Mouse (Mus musculus) adrenal gland, postnatal 4 days (tissue): ENCODE measurements around the gene Lcmt1. TPM values are rescaled to one million over a fixed set of nuclear protein-coding genes. Genes with fewer than 3 reads are reported as not detected.

ENCODE experiments used
- DNase-seq, 2 experiments: peaks; one replicate each; pipeline ENCODE4 v3.0.0; 2021 to 2022; ENCODE audit warnings: low spot score in 2 of 2, mixed read lengths in 2 of 2
- total RNA-seq, 2 experiments: library from RNA; stranded (reverse); gene quantifications; 2 replicates each; pipeline ENCODE4 v1.2.3; 2021

Gene Lcmt1
- total RNA-seq, 2 experiments from 2014 or later = 34.0 to 35.7 TPM

DNA sequence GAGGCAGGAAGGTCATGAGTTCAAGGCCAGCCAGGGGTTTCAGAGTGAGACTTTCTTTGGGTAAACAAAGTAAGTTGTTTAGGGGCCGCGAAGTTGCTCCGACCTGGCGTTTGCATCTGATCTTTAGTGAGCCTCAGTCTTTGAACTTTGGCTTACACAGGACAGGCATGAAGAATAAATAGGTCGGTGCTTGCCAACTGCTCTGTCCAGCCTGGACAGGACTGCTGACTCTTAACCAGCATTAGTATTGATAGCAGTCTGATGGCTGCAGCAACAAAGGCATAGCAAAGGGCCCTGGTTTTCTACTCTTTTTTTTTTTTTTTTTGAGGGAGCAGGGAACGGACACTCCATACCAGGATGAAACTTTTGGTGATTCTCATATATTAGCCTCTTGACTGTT, 83.0 kb downstream of the Lcmt1 start:
- no peak for DNase-seq

DNA sequence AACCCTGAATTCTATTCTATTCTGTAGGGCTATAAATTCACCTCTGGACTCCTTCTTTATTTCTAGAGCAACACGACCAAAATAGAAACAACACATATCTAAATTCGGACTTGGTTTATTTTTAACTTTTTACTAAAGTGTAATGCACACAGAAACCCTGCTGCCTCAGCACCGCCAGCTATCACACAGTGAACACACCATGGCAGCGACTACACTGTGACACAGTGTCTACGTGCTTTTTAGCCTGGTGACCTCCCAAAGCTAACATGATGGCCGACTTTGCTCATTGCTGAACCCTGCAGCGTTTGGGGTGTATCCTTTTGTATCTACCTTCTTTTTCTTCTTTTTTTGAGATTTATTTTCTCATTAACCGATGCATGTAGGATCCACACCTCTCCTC, 83.5 kb downstream of the Lcmt1 start:
- DNase-seq = no peak

DNA sequence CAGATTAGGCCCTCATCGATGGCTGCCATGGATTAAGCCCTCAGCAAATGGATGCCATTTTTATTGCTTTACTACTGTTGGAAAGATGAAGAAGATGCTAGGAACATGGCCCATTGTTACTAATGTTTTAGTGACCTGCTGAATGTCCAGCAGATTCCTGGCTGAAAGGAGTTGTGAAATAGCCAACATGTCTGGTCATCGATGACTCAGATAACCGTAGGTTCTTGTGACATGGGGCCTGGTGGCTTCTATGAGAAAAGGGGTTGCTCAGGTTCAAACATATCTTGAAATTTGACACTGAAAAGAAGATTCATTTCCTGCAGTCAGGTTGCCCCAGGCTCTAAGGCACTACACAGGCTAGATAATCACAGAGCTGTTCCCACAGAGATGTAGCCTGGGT, 85.5 kb downstream of the Lcmt1 start:
- DNase-seq = no peak

DNA sequence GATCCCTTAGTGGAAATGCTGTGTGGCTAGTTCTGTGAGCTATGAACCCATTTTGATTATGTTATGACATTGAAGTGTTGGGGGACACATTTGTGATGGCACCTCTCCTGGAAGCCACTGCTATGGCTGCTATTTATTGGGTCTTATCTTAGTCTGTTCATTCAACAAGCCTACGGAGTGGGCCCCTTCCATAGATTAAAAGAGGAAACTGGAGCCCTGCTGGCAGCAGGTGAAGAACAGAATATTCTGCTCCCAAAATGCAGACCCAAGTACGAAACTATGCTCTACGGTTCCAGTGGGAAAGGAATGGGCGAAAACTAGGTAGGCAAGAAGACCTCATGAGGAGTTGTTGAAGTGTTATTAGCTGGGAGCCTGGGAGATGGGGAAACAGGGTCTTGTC, 88.7 kb downstream of the Lcmt1 start:
- no peak for DNase-seq

DNA sequence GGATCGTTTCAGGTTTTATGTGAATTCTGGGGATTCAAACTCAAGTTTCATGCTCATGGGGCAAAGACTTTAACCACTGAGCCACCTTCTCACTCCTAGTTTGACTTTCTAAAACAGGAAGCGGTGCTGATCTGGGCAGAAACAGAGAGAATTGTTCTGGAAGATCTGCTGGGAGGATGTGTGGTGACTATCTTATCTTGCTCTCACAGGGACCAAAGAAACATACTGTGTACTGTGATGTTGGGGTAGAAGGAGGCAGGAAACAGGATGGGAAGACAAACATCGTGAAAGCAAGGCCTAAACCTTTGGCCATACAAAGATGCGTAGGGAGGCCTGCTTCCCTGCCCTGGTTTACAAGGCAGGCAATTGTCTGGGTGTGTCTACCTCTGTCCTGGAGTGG, 89.7 kb downstream of the Lcmt1 start:
- DNase-seq = no peak

DNA sequence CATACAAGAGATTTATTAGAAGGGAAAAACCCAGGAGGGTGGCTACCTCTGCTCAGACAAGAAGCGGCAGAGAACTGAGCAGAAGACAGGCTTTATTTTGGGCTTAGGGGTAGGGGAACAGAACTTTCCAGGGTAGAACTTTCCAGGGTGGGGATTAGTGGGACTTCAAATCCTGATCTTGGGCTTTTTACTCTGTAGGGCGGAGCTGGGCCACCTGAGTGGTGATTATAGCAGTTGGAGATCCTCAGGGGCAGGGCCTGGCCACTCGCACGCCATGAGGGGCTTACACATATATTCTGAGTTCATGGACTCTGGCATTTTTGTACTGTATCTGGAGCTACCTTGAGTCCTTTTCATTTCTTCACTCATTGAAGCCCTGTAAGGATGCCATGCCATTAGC, 91.7 kb downstream of the Lcmt1 start:
- DNase-seq = no peak

DNA sequence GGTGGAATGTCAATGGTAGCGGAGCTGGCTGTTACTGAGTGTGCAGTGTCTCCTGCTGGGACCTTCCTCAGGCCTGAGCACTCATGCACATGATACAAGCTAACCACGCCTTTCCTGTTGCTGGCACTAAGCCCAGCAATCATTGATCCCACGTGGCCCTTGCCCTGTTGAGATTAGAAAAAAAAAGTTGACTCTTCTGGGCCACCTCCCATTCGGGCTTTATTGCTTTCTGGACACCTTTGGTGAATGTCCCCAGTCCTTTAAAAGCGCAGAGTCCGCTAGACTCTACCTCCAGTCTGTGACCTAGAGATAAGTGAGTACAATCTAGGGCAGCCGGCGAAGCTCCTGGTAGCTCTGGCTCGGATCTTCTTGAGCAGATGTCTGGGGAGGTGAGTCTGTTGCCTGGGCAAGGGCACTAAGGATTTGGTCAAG, 92.5 kb downstream of the Lcmt1 start, which contains the start of gene Aqp8:
Gene Aqp8, plus strand, starts transcription at position 222 of the 432 bp plus-strand sequence.
- DNase-seq = peak in 1 of 2 experiments; percentile 7

DNA sequence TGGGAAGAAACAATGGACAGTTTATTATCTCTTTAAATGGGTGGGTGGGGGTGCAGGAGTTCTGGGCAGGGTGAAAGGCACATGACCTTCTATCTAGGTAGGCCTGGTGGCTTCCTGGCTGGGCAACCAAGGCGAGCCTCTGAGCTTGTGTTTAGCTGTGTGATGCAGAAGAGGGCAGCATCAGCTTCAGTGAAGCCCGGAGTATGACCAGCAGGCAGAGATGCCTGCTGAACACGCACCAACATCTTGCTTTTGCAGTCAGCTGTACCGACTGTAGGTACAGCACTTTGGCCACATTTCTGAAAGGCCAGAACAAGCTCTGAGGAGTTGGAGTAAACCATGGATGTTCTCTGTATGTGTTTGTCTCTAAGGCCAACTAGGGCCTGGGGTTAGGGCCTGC, 94.0 kb downstream of the Lcmt1 start:
- DNase-seq = no peak

DNA sequence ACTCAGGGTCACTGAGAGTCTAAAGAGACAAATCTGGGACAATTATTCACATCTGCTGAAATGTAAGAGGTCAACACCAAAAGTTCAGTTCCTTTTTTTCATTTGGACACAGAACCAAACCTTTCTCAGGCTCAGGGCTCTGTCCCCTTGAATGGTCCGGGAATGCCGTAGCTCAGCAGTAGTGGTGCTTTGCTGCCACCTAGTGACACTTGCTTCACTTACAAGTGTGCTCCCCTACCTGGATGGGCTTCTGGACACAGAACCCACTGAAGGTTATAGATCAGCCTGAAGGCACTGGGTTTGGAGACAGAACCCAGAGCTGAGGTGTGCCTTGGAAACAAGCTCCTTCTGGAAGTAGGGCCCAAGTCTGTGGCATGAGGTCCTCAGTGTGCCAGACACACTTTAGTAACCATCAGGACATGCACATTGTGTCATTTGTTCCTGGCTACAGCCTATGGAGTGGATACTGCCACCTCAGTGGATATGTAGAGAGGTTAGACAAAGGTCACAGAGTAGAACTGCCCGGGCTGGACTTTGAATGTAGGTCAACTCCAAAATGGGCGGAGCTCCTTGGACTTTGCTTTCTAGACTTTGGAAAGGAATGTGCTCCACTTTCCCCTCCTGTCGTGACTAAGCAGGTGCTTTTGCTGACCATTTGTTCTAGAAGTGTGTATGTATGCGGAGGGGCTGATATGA, 96.3 kb downstream of the Lcmt1 start:
- DNase-seq = peak; percentile 13 to 31

DNA sequence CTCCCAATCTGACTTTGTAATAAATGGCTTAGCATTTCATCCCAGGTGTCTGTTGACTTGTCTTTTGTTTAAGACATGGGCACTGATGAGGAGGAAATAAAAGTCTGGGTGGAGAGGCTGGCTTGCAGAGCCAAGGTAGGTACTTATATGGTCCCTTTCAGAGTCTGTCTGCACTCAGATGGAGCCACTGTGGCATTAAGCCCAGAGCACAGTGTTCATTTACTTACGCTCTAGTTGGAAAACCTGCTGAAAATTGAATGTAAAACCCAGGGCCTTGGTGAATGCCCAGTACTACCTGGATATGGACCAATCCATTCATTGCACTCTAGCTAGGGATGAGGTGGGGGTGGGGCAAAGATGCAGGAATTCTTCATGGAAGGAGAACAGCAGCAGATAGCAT, 98.4 kb downstream of the Lcmt1 start:
- no peak for DNase-seq

Other genes with a start within 250 kb of the Lcmt1 start
- gene Tnrc6a, start 245.9 kb upstream of the Lcmt1 start, total RNA-seq = 10 to 100 TPM; 70.3 to 76.4 TPM
- 1 to 10 TPM in 1 of 2 experiments, not detected in 1; 3.0 TPM for gene Slc5a11, start 155.0 kb upstream of the Lcmt1 start, total RNA-seq
- 10 to 100 TPM; 43.5 to 54.8 TPM for gene Arhgap17, start 131 bp downstream of the Lcmt1 start, total RNA-seq
- gene Aqp8, start 92.5 kb downstream of the Lcmt1 start, total RNA-seq = 1 to 10 TPM; 1.1 to 5.4 TPM
- 1 to 10 TPM; 5.5 to 7.1 TPM for gene Zkscan2, start 130.7 kb downstream of the Lcmt1 start, total RNA-seq